Mouse (Mus musculus): ENCODE results near the gene Dntt.
A peak's percentile ranks its signal among the peaks of the same experiment; 100 is the strongest.

Dntt gene

DNA sequence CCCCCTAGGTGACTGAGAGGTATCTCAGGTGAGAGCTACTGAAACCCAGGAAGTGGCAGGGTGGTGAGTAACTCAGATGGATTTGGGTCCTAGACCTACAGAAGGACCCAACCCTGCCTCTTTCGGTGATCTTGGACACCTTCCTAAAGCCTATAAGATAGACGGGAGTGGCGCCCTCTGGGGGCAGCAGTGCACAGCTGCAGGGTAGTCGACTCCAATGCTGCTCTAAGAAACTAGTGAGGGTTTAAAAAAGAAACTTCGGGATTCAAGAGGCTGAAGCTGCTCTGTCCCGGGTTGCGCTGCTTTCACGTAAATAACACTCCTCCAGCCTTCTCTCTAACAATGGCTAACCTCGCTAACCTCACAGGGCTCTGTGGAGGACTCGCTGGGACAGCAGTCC lies 24.5 kb downstream of the Dntt start:
- DNase-seq (ENCODE audit: low read depth, low spot score): no peak

DNA sequence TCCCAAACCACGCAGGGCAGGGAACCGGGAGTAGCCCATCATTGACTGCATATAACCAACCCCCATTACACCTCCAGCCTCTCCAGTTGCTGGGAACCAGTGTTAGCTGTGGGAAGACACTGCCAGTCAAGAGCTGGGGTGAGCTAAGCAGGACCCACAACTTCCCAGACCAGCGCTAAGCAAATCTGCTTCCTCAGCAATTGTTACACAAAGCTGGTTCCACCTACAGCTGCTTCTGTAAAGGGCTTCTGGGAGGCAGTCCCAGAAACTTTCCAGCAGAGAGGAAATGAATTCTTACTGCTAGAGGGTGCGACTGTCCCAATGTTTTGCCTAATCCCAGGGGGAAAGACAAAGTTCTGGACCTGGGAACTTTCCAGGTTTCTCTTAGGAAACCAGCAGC lies 25.6 kb downstream of the Dntt start:
- DNase-seq (ENCODE audit: low read depth, low spot score): no peak

DNA sequence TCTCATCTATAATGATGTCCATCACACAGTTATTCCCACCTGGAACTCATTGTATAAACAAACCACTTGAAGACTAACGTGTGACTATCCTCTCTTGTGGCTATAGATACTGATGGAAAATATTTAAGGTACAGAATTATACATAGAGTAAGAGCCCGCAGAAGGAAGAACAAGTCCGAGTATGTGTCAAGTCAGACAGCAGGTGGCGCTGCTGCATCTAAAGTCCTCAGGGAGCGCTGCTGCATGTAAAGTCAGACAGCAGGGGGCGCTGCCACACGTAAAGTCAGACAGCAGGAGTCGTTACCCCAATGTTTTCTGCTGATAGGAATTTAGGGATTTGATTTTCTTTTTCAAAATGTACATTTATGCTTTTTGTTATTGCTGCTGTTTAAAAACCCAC lies 42.4 kb downstream of the Dntt start:
- DNase-seq (ENCODE audit: low read depth, low spot score): peak; percentile 77

DNA sequence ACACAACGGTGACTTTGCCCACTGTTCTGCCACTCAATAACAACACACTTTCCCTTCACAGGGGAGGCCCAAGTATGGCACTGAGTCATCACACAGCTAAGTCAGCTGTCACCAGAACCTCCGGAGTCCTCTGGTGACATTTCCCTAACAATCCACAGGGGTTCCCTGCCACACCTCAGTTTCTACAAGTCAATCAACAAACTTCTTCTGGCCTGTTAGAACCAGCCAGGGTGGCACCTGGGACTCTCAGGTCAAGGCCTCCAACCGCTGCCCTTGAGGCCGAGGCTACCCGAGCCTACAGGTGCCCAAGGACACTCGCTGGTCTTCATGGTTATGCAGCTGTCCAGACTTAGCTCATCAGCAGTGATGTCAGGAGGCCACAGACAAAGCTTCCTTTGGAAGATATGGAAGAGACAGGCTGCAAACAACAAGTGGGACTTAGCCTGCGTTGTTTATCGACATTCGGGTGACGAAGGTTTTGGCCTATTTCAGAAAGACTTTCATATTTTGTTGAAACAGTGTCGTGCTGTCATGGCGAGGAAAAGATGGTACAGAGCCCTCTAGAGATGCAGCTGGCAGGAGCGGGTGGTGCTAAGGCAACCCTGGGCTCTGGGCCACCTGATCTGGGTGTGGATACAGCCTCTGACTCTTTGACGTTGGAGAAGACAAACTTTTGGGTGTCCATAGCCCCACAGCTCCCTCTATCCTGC lies 44.8 kb downstream of the Dntt start:
- DNase-seq (ENCODE audit: low read depth, low spot score): no peak

DNA sequence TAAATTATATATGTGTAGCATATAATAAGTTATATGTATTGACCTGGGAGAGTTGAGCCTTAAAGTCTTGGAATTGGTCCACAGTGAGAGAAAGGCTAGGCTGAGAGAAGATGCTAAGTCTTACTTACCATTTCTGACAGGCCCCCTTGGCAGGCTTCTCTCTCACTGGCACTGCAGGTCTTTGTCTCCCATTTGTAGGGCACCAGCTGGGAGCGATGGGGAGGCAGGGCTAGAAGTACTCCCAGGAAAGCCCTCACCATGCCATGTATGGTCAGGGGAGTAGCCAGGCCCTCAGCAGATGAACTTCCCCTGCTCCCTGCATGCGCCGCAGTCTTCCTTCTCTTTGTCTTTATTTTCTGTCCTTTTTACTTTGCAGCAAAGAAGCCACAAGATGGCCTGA lies 47.8 kb downstream of the Dntt start, which contains the start of gene Opalin:
TSS of gene Opalin (minus strand) at position 208 of the 400 bp plus-strand sequence.
- DNase-seq (ENCODE audit: low read depth, low spot score): no peak

DNA sequence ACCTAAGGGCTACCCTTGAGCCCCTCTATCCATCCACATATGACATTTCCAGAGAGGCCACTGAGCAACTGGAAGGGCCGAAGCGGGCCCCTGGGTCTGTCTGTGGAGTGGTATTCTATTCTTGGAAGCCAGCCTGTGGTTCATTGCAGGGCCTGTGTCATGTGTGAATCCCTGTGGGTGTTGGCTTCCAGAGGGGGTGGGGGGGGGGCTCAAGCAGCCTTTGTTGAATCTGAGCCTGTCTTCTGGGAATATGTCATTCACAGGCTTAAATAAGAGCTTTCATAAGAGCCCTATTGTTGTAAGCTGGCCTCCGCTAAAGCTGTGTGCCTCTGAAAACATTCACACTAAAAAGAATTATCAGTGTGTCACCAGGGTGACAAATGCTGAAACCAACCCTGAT lies 52.5 kb downstream of the Dntt start:
- no peak for DNase-seq (ENCODE audit: low read depth, low spot score)

DNA sequence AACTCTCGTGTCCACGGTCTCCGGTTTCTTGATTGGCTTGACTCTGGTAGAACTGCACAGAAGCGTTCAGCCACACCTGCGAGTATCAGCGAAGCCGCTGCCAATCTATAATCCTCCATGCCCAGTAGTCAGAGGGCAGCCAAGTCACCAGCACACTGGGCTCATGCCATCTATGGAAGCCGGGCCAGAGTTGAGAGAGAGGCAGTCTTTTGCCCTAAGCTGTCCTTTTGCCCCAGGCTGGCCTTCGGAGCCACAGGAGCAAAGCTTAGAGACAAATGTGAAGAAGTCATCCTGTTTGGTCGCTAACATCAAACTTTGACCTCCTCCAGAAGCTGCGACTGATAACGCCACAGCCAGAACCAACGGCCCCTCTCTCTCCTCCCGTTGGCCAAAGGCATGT lies 54.6 kb downstream of the Dntt start:
- no peak for DNase-seq (ENCODE audit: low read depth, low spot score)

DNA sequence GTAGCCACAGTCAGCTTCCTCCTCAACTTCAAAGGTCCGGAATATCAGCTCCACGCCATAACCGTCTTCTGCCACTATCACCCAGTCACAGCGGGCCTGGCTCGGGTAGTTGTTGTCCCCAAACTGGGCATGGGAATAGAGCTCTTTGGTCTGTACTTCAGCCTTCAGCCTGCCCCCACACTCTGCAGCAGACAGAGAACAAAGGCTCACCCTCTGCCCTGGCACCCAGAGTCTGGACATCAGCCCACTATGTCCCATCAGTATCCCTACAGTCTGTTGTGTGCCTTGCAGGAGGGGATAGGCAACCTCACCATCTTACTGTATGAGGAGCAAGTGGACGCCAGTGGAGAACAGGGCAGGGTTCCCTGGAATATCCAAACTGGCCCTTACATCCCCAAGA lies 57.2 kb downstream of the Dntt start:
- DNase-seq (ENCODE audit: low read depth, low spot score): no peak

DNA sequence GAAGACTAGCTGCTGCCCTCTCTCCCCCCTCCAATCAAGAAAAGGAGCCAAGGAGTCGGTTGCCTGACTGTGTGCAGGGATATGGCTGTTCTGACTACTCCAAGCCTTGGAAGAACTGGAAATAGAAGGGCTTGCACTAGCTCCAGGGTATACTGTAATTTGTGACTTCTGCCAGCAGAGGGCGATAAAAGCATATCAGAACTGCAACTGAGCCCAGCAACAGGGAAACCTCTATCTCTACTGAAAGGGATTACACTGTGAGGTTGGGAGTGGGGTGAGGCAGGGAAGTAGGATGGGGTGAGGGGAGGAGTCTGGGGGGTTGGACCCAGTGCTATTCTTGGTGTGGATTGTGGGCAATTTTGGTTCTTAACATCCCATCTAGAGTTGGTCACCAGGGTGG lies 57.6 kb downstream of the Dntt start:
- DNase-seq (ENCODE audit: low read depth, low spot score): peak; percentile 65

DNA sequence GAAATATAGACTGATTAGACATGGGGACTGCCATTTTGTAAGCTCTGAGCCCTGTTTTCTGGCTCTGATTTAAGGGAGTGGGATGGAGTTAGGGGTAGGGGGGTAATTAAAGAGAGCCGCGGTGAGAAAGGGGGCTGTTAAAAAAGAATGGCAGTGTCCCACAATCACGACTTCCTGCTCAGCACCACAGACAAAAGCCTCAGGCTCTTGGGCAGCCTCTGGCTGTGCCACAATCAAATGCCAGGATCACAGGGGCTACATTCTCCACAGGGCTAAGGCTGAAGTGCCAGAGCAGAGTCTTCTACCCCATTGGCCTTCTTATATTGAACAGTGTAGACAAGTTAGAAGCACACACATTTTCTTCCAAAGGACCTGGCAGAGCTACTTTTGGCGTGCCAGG lies 58.8 kb downstream of the Dntt start:
- no peak for DNase-seq (ENCODE audit: low read depth, low spot score)

DNA sequence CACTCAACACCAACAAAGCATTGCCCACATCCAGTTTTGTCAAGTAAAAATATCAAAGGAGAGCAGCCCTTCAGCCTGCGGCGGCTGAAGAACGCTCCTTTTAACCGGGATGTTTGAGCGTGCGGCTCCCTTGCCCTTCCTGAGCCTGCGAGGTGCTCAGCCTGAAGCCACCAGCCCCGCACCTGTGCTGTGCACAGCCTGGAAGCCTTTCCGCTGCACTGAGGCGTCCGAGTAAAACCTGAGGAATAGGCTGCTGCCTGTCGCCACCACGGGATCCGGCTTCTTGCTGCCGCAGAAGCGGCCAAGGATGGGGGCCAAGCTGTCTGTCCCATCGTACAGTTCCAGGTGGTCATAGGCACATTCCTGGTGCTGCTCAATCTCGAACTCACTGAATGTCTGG lies 59.4 kb downstream of the Dntt start:
- no peak for DNase-seq (ENCODE audit: low read depth, low spot score)

DNA sequence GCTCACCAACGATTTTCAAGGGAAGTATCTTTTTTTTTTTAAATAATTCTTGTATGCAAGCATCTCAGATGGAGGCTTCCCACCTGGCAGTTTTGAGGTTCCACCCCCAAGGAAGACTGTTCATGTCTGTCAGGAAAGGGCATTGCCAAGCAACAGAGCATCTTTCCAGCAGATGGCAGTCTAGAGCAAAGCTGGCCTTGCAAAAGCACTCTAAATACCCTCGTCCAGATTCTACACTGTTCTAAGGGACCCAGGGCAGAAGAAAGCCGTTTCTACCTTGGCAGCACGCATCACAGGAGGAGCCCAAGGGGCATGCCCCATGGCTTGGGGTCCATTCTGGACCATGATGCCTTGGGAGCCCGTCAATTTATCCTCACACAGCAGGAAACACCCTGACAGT lies 60.8 kb downstream of the Dntt start:
- peak; percentile 18 for DNase-seq (ENCODE audit: low read depth, low spot score)

DNA sequence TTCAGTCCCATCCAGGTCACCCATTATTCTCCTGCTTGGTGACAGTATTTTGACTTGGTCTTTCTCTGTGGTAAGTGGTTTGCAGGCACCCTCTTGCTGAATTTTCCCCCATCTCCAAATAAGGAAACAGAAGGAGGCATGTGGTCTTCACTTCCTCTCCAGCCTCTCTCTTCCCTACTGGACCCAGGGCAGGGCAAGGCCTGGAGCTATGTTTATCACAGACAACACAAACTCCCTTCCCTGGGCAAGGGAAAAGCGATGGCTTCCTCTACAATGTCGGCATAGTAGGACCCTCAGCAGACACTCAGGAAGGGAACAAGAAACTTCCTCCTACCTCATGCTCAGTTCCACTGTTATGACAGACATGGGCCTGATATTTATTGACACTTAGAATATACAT lies 62.8 kb downstream of the Dntt start:
- DNase-seq (ENCODE audit: low read depth, low spot score): no peak

DNA sequence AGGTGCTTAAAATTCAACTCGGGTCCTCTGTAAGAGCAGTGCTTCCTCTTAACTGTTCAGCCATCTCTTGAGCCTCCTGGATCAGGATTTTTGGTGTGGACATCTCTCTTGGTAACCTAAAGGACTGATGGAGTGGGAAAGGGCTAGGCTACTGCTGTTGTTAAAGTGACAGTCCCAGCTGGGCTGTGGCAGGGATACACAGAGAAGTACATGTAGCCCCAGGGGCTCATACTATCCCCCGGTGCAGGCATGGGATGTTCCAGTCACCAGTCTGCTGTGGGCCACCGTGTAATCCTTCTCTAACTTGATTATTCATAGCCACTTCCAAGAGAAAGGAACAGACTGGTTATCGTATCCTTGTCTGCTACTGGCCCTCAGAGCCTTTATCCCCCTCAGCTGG lies 68.0 kb downstream of the Dntt start:
- no peak for DNase-seq (ENCODE audit: low read depth, low spot score)

DNA sequence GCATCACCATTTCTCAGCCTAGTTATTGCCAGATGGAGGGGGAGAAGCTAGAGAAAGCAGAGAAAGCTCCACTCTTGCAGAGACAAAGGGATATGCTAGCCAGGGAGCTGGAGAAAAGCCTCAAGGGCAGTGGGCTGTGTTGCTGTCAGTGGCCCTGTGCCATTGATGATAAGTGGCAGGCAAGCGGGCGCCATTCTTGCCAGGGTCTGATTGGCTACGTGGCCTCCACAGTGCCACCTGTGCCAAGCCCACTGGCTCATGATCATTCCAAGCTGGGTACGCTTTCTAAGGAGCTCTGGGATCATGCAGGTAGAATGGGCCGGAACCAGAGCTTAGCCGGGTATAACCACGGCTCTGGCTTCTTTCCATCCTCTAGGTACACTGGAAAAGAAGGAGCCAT lies 71.8 kb downstream of the Dntt start:
- DNase-seq (ENCODE audit: low read depth, low spot score): no peak

DNA sequence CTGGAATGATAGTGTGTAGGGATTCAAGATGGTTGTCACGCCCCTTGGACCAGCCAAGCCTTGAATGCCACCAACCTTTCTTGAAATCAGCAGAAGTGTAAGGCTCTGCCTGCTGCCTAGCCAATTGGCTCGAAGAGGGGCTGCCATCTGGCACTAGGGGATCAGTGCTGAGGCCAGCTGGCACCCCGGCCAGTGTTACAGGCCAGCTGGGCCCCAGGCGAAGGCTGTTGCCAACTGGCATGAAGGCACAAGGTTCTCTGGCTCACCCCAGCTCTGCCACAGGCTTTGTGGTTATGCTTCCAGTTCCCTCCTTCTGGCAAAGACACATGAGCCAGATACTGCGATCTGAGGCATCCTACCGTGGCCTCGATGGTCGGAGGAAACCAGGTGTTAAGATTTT lies 72.3 kb downstream of the Dntt start:
- peak; percentile 69 for DNase-seq (ENCODE audit: low read depth, low spot score)

DNA sequence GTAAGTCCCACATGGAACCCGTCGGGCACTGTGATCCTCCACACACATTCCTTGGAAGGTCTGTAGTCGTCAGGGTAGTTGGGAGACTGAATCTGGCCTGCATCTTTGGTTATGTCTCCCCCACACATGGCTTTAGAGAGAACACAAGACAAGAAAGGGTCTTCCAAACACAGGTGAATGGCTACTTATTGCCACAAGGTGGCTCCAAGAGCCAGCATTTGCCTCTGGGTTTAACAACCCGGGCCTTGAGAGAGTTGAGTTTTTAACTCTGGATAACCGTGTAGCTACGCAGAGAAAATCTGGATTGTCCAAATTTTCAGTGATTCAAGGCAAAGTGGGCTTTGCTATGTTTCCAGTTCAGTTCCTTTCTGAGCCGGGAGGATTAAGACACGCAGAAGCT lies 75.8 kb downstream of the Dntt start:
- peak; percentile 17 for DNase-seq (ENCODE audit: low read depth, low spot score)

DNA sequence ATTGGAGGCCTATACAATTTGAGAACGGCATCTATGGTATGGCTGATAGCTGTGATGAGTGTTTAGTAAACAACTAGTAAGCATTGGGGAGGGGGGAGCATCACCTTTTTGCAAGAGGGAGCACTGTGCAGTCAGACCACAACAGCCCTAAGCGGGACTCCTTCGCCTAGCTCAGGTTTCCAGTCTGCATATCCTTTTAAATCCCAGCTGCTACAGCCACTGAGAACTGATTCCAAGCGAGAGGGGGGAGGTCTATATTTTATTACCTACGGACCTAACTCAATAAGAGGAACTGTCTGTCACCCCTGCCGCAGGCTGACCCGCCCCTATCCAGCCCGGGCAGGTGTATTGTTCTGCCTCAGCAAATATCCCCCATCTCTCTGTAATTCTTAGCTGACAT lies 78.5 kb downstream of the Dntt start:
- no peak for DNase-seq (ENCODE audit: low read depth, low spot score)

DNA sequence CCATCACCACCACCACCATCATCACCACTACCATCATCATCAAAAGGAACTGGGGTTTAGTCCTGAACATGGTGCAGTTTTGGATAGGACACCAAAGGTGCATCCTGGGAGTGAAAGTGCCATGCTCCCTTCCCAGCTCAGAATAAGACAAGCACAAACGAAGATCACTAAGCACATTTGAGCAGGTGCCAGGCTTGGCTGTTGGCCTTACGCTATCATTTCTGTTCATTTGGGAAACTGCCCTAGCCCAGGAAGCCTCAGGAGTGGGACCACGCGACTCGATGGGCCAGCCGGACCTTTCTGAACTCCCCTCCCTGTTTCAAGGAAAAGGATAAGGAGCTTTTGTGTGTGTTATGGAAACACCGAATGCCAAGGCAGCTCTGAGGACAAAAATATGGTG lies 79.6 kb downstream of the Dntt start:
- DNase-seq (ENCODE audit: low read depth, low spot score): no peak

Measured in skeletal muscle tissue, adult 2 months (tissue).